Mouse (Mus musculus): ENCODE measurements around the gene H2al1m. TPM values are rescaled to one million over a fixed set of nuclear protein-coding genes. Genes with fewer than 3 reads are reported as not detected.

The H2al1m gene
- polyA plus RNA-seq (2017; shearing (Covaris generic)), result not detected

GRCm38 (mm10) chrX:9283464-9283863, at the start of gene H2al1m:
Gene H2al1m (plus strand): TSS chrX:9283764.

GRCm38 (mm10) chrX:9256766-9257165, 26.8 kb upstream of the H2al1m start, which contains the start of gene Gm14862:
Gene Gm14862 (minus strand): TSS chrX:9256899.

DNA sequence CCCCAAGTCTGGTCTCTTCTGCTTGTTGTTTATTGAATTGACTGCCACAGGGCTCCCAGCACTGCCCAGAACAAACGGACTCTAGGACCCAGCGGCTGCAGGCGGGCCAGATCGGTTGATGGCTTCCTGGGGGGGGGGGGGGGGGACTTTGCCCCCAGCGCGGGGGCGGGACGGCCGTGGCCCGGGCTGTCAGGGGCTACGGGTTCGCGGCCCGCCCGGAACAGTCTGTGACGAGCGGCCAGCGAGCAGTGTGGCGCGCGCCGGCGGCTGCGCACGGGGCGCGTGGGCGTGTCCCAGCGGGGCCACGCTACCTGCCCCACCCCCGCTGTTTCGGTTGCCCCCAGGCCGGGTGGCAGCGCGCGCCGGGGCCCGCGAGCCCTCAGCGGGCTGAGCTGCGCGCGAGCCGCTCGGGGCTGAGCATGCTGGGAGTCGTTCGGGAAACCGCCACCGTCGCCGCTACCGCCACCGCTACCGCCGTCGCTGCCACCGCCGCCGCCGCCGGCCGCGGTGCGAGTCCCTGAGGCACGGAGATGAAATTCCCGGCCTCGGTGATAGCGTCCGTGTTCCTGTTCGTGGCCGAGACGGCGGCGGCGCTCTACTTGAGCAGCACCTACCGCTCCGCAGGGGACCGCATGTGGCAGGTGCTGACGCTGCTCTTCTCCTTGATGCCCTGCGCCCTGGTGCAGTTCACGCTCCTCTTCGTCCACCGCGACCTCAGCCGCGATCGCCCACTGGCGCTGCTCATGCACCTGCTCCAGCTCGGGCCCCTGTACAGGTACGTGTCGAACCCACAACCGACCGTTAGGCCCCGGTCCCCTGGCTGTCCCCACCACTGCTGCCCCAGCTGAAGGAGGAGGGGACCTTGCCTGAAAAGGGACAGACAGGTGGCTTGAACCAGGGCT, 10.9 kb upstream of the H2al1m start, which contains the start of gene Xk:
Gene Xk, plus strand, starts transcription at position 297 of the 902 bp plus-strand sequence.

Other genes starting within 250 kb of the H2al1m start
- gene Fthl17f, start 220.7 kb upstream of the H2al1m start, polyA plus RNA-seq (2017; shearing (Covaris generic)), result not detected
- gene 4930402K13Rik, start 179.2 kb upstream of the H2al1m start, polyA plus RNA-seq (2017; shearing (Covaris generic)), result not detected
- 0.43 TPM for gene Lancl3, start 83.9 kb upstream of the H2al1m start, polyA plus RNA-seq (2017; shearing (Covaris generic))
- not detected for gene Gm14862, start 26.9 kb upstream of the H2al1m start, polyA plus RNA-seq (2017; shearing (Covaris generic))
- 0.85 TPM for gene Xk, start 11.0 kb upstream of the H2al1m start, polyA plus RNA-seq (2017; shearing (Covaris generic))
- not detected for gene H2al1k, start 66.9 kb downstream of the H2al1m start, polyA plus RNA-seq (2017; shearing (Covaris generic))
- gene Cybb, start 204.0 kb downstream of the H2al1m start, polyA plus RNA-seq (2017; shearing (Covaris generic)), result 65.2 TPM

Measured in inflammation-experienced regulatory T-cells, adult 16 weeks (primary cell).